Mouse (Mus musculus) thymus, adult 2 months (tissue): Measurements from ENCODE around the gene Prkca. TPM values are rescaled to one million over a fixed set of nuclear protein-coding genes. Genes with fewer than 3 reads are reported as not detected.

Source experiments
- DNase-seq: peaks from one replicate; pipeline ENCODE4 v3.0.0; 2021
- H3K27ac ChIP-seq: fragments of 200-500 bp; 2 replicates; pipeline ENCODE4 v1.5.1; 2012; ENCODE audit warnings: low read length, control low read depth; ENCODE audit not compliant: control insufficient read depth, insufficient read depth
- H3K27me3 ChIP-seq: fragments of 200-500 bp; 2 replicates; pipeline ENCODE4 v1.6.1; 2012; ENCODE audit warnings: mild to moderate bottlenecking, low read length, moderate library complexity, mixed read lengths; ENCODE audit not compliant: control insufficient read depth, insufficient read depth
- H3K36me3 ChIP-seq: fragments of 200-500 bp; 2 replicates; pipeline ENCODE4 v1.6.1; 2012; ENCODE audit warnings: mild to moderate bottlenecking, low read length, moderate library complexity; ENCODE audit not compliant: control insufficient read depth, insufficient read depth
- H3K4me1 ChIP-seq: fragments of 200-500 bp; replicated peaks from 2 replicates; pipeline ENCODE4 v1.6.1; 2012; ENCODE audit warnings: low read length; ENCODE audit not compliant: control insufficient read depth, insufficient read depth
- H3K4me3 ChIP-seq: fragments of 200-500 bp; 2 replicates; pipeline ENCODE4 v1.5.1; 2012; ENCODE audit warnings: mild to moderate bottlenecking, low read length, control low read depth, moderate library complexity; ENCODE audit not compliant: control insufficient read depth, insufficient read depth
- CTCF ChIP-seq: fragments of 200-500 bp; IDR thresholded peaks from 2 replicates; pipeline ENCODE4 v1.5.1; 2012; ENCODE audit warnings: mild to moderate bottlenecking, control low read depth, low read length, moderate library complexity, borderline replicate concordance; ENCODE audit not compliant: control insufficient read depth, poor library complexity, insufficient read depth; ENCODE audit errors: extremely low read depth
- POLR2A ChIP-seq: fragments of 200-500 bp; IDR thresholded peaks from 2 replicates; pipeline ENCODE4 v1.6.1; 2012; ENCODE audit warnings: mild to moderate bottlenecking, low read length, control low read depth, moderate library complexity; ENCODE audit not compliant: control insufficient read depth, poor library complexity, insufficient read depth; ENCODE audit errors: extremely low read depth
- WGBS: fragments of 180-500 bp; shearing (Covaris S2); methylation state at CpG from one replicate; pipeline ENCODE4 v1.1.7; 2018; 5-methylcytosine and 5-hydroxymethylcytosine counted together
- polyA plus RNA-seq: library from polyadenylated mRNA; depleted of rRNA; stranded (reverse); fragments of >200 nt; gene quantifications from 2 replicates; pipeline ENCODE4 v1.2.3, GENCODE M21; 2012

Gene Prkca
- polyA plus RNA-seq, 1 experiment = 11.0 TPM

GRCm38 (mm10) chr11:108272601-108273414, 70.9 kb downstream of the Prkca start:
- Histone ChIP-seq H3K36me3 (no peaks in the 10 kb centered on the region), H3K27ac (peak overlapping the region; percentile 90), H3K4me1 (peaks cover 39% of the 10 kb centered on the region), H3K27me3 (no peaks in the 10 kb centered on the region), H3K4me3 (peak overlapping the region; percentile 12; the same call in 1 of the 2 replicates)
- TF ChIP-seq POLR2A = no peak
- TF ChIP-seq CTCF = no peak
- peak; percentile 20 for DNase-seq
- WGBS = 25% methylated on average over 16 of the region's 16 CpGs

- 45% methylated on average over 8 of the region's 8 CpGs for WGBS
- no peaks in the 10 kb centered on the region for H3K27me3 ChIP-seq
- no peaks in the 10 kb centered on the region for H3K36me3 ChIP-seq
- peak; percentile 55 for DNase-seq
- peaks cover 35% of the 10 kb centered on the region for H3K4me1 ChIP-seq
- no peak for TF ChIP-seq CTCF
- no peak for TF ChIP-seq POLR2A
- H3K4me3 ChIP-seq = no peak overlapping the region
- H3K27ac ChIP-seq = 0 out of 2 replicates have a peak overlapping the region, but pooled peaks have one; percentile 6
Observed at GRCm38 (mm10) chr11:108271305-108271704, 72.4 kb downstream of the Prkca start.

DNA sequence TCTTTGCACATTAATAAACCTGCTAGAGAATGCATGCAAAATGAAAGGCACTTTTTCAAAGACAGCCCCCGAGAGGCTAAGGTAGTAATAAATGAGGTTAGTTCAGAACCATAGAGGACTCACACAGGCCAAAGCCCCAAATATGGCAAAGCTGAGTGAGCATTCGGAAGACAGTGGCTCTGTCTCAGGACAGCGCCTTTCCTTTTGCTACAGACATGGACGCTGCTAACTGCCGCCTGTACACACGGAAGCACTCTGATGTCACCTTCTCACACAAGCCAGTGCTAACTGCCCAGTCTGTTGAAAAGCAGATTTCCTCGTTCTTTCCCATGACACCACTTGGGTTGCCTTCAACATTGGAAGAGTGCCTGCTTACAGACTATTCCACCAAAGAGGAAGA, 74.2 kb downstream of the Prkca start:
- H3K4me3 ChIP-seq = no peak overlapping the region
- 96% methylated on average over 7 of the region's 7 CpGs for WGBS
- DNase-seq = no peak
- H3K4me1 ChIP-seq = peaks cover 35% of the 10 kb centered on the region
- no peaks in the 10 kb centered on the region for H3K36me3 ChIP-seq
- no peaks in the 10 kb centered on the region for H3K27me3 ChIP-seq
- TF ChIP-seq POLR2A = no peak
- TF ChIP-seq CTCF = no peak
- no peak overlapping the region for H3K27ac ChIP-seq

DNA sequence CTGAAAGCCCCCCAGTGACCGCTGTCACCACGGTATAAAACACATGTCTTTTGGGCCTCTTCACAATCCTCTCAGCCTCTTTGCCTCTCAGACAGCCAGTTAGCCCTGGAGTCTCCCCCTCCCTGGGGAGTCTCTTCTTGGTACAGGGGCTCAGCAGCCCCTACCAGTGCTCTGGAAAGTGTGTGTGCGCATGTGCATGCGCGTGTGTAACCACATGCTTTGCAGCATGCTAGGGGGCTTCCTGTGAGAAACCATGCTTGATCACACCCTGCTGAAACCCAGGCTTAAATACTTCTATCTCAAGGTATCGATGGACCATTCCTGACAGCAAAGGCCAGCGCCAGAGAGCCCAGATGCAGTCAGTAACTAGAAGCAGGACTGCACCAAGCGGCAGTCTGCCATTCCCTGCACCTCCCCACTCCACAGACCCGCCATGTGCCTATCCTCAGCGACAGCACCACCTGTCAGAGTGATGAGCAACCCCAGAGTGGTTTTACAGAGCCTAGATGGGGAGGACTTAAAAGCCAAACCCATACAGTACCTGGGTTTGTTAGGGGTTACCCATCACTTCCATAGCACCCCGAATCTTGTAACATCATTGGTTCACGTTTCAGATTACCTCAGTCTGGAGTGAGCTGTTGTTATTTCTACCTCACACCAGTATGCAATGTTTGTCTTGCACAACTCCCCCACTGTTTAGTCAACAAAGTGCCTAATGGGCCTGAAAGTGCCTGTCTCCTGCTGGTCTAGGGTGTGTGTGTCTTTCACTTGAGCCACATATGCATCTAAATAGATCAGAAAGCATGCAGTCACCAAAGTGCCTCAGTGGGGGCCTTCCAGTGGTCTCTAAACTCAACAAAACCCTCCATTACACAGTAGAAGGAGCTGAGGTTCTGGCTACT, 75.1 kb downstream of the Prkca start:
- peaks cover 30% of the 10 kb centered on the region for H3K4me1 ChIP-seq
- 73% methylated on average over 12 of the region's 12 CpGs for WGBS
- H3K27me3 ChIP-seq = no peaks in the 10 kb centered on the region
- no peak for DNase-seq
- no peak overlapping the region for H3K4me3 ChIP-seq
- no peak overlapping the region for H3K27ac ChIP-seq
- TF ChIP-seq POLR2A (no peak), CTCF (no peak)
- H3K36me3 ChIP-seq = no peaks in the 10 kb centered on the region

- no peaks in the 10 kb centered on the region for H3K27me3 ChIP-seq
- no peaks in the 10 kb centered on the region for H3K36me3 ChIP-seq
- no peak overlapping the region for H3K27ac ChIP-seq
- H3K4me1 ChIP-seq = peaks cover 22% of the 10 kb centered on the region
- DNase-seq = no peak
- 93% methylated on average over 7 of the region's 7 CpGs for WGBS
- no peak overlapping the region for H3K4me3 ChIP-seq
- TF ChIP-seq POLR2A (no peak), CTCF (no peak)
Observed at GRCm38 (mm10) chr11:108267825-108268224, 75.9 kb downstream of the Prkca start.

DNA sequence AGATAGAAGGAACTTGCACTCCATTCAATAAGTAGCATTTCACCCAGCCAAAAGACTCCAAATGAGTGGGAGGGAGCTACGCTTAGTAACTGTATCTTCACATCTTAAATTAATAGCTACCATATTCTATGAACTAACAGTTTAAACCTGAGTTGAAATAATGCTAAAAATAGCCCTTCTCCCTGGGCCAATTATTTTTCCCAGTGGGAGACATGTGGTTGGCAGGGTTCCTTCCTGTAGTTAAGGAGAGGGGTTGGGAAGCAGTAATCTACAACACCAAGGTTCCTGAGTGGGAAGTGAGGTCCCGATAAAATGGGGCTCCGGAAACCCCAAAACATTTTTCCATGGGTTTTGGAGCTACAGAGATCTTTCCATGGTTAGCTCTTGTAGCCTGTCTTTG, 76.7 kb downstream of the Prkca start:
- H3K36me3 ChIP-seq = no peaks in the 10 kb centered on the region
- no peak overlapping the region for H3K4me3 ChIP-seq
- WGBS = 95% methylated on average over 3 of the region's 3 CpGs
- peaks cover 18% of the 10 kb centered on the region for H3K4me1 ChIP-seq
- no peak for DNase-seq
- H3K27ac ChIP-seq = no peak overlapping the region
- H3K27me3 ChIP-seq = no peaks in the 10 kb centered on the region
- TF ChIP-seq POLR2A (no peak), CTCF (no peak)

GRCm38 (mm10) chr11:108263868-108264267, 79.9 kb downstream of the Prkca start:
- H3K27me3 ChIP-seq = no peaks in the 10 kb centered on the region
- H3K27ac ChIP-seq = no peak overlapping the region
- no peak overlapping the region for H3K4me3 ChIP-seq
- H3K36me3 ChIP-seq = no peaks in the 10 kb centered on the region
- 95% methylated on average over 1 of the region's 1 CpGs for WGBS
- DNase-seq = no peak
- H3K4me1 ChIP-seq = peaks cover 6% of the 10 kb centered on the region
- TF ChIP-seq CTCF = no peak
- TF ChIP-seq POLR2A = no peak
